Mouse (Mus musculus) heart, postnatal 0 days (tissue): ENCODE data around the gene Vmn1r221. TPM values are rescaled to one million over a fixed set of nuclear protein-coding genes. Genes with fewer than 3 reads are reported as not detected.
"Not testable (repeated sequence)": the region's sequence is repeated elsewhere in the genome, so short reads cannot be mapped to it uniquely, and the experiment has no call there.

Experiments
- ATAC-seq: fragments of 200-750 bp; cut with Nextera tagmentation; 2 replicates; pipeline ENCODE4 v1.8.0; 2017; ENCODE audit warnings: low read depth, moderate number of reproducible peaks, moderate library complexity; ENCODE audit not compliant: insufficient read depth
- DNase-seq: peaks from one replicate; pipeline ENCODE4 v3.0.0-alpha.2; 2016; ENCODE audit warnings: low spot score
- H3K27ac ChIP-seq: fragments of 300-500 bp; sonication (generic); 2 replicates; pipeline ENCODE4 v1.5.1; 2014; ENCODE audit warnings: low read depth, mild to moderate bottlenecking
- H3K27me3 ChIP-seq: fragments of 300-500 bp; sonication (generic); 2 replicates; pipeline ENCODE4 v1.6.1; 2014; ENCODE audit warnings: low read length, mixed read lengths; ENCODE audit not compliant: control insufficient read depth, insufficient read depth
- H3K36me3 ChIP-seq: fragments of 300-500 bp; sonication (generic); replicated peaks from 2 replicates; pipeline ENCODE4 v1.6.1; 2014; ENCODE audit warnings: low read length, mixed read lengths; ENCODE audit not compliant: control insufficient read depth, insufficient read depth
- H3K4me1 ChIP-seq: fragments of 300-500 bp; sonication (generic); 2 replicates; pipeline ENCODE4 v1.6.1; 2014; ENCODE audit warnings: antibody characterized with exemption; ENCODE audit not compliant: control insufficient read depth, insufficient read depth
- H3K4me2 ChIP-seq: fragments of 300-500 bp; sonication (generic); 2 replicates; pipeline ENCODE4 v1.6.1; 2014; ENCODE audit warnings: low read depth, mild to moderate bottlenecking, low read length, moderate library complexity
- H3K4me3 ChIP-seq: fragments of 300-500 bp; sonication (generic); 2 replicates; pipeline ENCODE4 v1.5.1; 2014; ENCODE audit warnings: low read depth, low read length
- H3K9ac ChIP-seq: fragments of 300-500 bp; sonication (generic); replicated peaks from 2 replicates; pipeline ENCODE4 v1.6.1; 2014; ENCODE audit warnings: low read depth, low read length, mixed read lengths
- H3K9me3 ChIP-seq: fragments of 300-500 bp; sonication (generic); replicated peaks from 2 replicates; pipeline ENCODE4 v1.6.1; 2016; ENCODE audit warnings: low read length; ENCODE audit not compliant: control insufficient read depth
- CTCF ChIP-seq: IDR thresholded peaks from 2 replicates; pipeline ENCODE4 v1.5.1; 2016; ENCODE audit warnings: antibody characterized with exemption, control low read depth, low read depth
- EP300 ChIP-seq: IDR thresholded peaks from 2 replicates; pipeline ENCODE4 v1.6.1; 2016; ENCODE audit warnings: antibody characterized with exemption, low read depth
- WGBS: fragments of 180-500 bp; shearing (Covaris S2); extraction: QIAGEN DNeasy Blood & Tissue Kit; methylation state at CpG from one replicate; pipeline ENCODE4 v1.1.7; 2014; 5-methylcytosine and 5-hydroxymethylcytosine counted together
- polyA plus RNA-seq: library from polyadenylated mRNA; unstranded; fragments of >200 nt; fragmentation: Nextera tagmentation; extraction: Ambion mirVana; gene quantifications from 2 replicates; pipeline ENCODE4 v1.2.1, GENCODE M21; 2015
- total RNA-seq: library from RNA; depleted of rRNA; stranded (reverse); fragments of >200 nt; gene quantifications from 2 replicates; pipeline ENCODE4 v1.2.3, GENCODE M21; 2014; ENCODE audit warnings: low replicate concordance; rRNA removed

Vmn1r221 gene
- total RNA-seq: not detected in 2 replicates
- polyA plus RNA-seq: not detected in 2 replicates

DNA sequence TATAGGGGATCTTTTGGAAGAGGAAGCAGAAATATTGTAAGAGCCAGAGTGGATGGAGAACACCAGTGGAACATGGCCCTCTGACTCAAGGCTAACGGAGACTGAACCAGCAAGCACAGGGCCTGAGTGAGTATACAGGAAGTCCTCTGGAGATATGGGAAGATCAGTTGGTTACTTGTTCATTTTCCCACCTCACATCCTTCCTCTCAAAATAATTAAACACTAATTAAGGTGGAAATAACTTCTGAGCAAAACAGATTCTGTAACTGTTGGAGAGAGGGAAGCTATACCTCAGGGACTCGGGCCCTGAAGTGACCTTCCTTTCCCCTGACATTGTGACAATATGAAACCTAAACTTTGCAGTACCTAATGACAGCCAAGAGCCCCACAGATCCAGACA is at the start of gene Vmn1r221:
Gene Vmn1r221, plus strand, starts transcription at position 301 of the 400 bp plus-strand sequence.
- H3K27ac ChIP-seq, H3K4me3 ChIP-seq, H3K27me3 ChIP-seq, H3K4me2 ChIP-seq, ATAC-seq, H3K36me3 ChIP-seq, H3K4me1 ChIP-seq, H3K9ac ChIP-seq, H3K9me3 ChIP-seq, DNase-seq: not testable (repeated sequence)
- WGBS: 68% methylated on average over 2 of the region's 2 CpGs

DNA sequence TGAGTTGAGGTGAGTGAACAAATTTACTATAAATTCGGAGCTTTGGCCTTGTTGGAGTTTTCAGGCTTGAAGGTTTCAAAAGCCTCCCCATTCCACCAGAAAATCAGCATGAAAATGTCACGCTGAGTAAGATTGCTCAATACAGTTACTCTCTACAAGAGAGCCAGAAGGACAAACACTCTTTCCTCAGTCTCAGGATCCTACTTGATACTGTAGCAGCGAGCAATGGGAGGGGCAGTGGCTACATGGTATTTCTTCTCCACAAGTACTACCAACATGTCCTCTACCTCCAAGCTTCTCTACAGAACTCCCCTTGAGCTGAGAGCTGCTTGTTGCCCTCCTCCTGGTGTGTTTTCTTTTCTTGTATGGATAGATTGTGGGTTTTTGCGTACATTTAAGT is 47.5 kb upstream of the Vmn1r221 start:
- not testable (repeated sequence) for ATAC-seq, H3K9ac ChIP-seq, H3K4me3 ChIP-seq, H3K36me3 ChIP-seq, H3K4me1 ChIP-seq, H3K27me3 ChIP-seq, H3K4me2 ChIP-seq, H3K9me3 ChIP-seq, DNase-seq, H3K27ac ChIP-seq
- WGBS: 80% methylated on average over 4 of the region's 4 CpGs

DNA sequence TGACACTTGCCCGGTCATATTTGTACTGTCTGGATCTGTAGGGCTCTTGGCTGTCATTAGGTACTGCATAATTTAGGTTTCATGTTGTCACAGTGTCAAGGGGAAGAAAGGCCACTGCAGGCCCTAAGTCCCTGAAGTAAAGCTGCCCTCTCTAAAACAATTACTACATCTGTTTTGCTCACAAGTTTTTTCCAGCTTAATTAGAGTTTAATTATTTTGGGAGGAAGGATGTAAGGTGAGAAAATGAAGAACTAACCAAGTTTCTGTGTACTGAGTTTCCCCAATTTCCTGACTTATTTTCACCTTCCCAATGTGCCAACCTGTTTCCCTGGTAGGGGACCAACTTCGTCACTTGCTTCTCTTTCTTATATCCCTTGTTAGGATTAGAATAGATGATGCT is 26.1 kb upstream of the Vmn1r221 start, which contains the start of gene Vmn1r220:
Gene Vmn1r220, minus strand, starts transcription at position 101 of the 400 bp plus-strand sequence.
- Histone ChIP-seq H3K9ac (no peak within 1 kb of the TSS), H3K27me3 (no peaks in the 10 kb centered on the region), H3K36me3 (no peaks in the 10 kb centered on the region), H3K4me2 (no peak within 1 kb of the TSS), H3K4me1 (no peaks in the 10 kb centered on the region), H3K4me3 (no peak within 1 kb of the TSS), H3K27ac (no peak within 1 kb of the TSS), H3K9me3 (no peaks in the 10 kb centered on the region)
- DNase-seq (no peak), ATAC-seq (no peak)
- WGBS: 78% methylated on average over 2 of the region's 2 CpGs
- no peak for TF ChIP-seq CTCF
- TF ChIP-seq EP300: no peak

DNA sequence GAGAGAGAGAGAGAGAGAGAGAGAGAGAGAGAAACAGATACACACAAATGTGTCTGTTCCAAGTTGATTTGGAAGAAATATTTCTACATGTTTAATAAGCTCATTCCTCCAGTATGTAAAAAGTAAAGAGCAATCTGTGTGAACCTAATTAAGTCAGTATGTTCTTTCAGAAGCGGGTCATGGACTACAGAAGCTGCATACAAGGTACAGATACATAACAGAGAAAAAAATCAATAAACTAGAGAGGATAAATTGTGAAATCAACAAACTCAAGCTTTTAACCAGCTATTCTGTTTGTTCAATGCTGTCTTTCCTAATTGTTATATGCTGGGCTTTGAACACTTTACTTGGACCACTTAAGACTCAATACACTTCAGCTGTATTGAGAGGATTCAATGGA is 10.0 kb upstream of the Vmn1r221 start:
- not testable (repeated sequence) for H3K36me3 ChIP-seq, H3K27me3 ChIP-seq, H3K27ac ChIP-seq, H3K4me1 ChIP-seq, H3K9me3 ChIP-seq, ATAC-seq, H3K9ac ChIP-seq, DNase-seq, H3K4me3 ChIP-seq, H3K4me2 ChIP-seq
- 52% methylated on average over 1 of the region's 1 CpGs for WGBS

DNA sequence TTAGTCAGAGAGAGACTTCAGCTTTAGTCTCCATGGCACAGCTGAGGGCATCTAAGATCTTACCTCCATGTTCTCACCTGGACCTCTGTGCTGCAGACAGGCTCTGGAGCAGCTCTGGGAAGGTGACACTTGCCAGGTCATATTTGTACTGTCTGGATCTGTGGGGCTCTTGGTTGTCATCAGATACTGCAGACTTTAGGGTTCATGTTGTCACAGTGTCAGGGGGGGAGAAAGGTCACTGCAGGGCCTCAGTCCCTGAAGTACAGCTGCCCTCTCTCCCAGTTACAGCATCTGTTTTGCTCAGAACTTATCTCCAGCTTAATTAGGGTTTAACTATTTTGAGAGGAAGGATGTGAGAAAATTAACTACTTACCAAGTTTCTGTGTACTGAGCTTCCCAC is 21.9 kb downstream of the Vmn1r221 start, which contains the start of gene Vmn1r222:
Gene Vmn1r222, minus strand, starts transcription at position 101 of the 400 bp plus-strand sequence.
- H3K36me3 ChIP-seq, H3K27me3 ChIP-seq, H3K4me2 ChIP-seq, H3K4me3 ChIP-seq, H3K9me3 ChIP-seq, H3K9ac ChIP-seq, H3K4me1 ChIP-seq, H3K27ac ChIP-seq, DNase-seq, ATAC-seq: not testable (repeated sequence)

DNA sequence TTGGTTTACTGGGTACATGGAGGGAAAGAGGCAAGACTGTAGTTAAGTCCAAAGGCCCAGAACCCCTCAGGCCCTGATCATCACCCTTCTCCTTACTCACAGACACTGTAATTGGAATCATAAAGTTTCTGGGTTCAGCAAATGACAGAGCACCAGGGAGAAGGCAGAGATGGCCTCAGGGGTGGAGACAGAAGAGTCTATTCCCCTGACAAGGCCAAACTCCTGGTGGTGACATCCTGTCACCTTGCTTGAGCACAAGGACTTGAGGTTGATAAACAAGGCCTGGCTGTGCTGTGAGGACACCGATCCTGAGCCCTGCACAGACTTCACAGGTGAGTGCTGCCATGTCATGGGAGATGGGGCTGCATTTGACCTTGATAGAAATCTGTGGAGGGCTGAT is 32.9 kb downstream of the Vmn1r221 start, which contains the start of gene Vmn1r223:
Gene Vmn1r223, plus strand, starts transcription at position 301 of the 400 bp plus-strand sequence.
- H3K36me3 ChIP-seq, H3K9me3 ChIP-seq, ATAC-seq, H3K4me2 ChIP-seq, H3K27me3 ChIP-seq, DNase-seq, H3K27ac ChIP-seq, H3K9ac ChIP-seq, H3K4me3 ChIP-seq, H3K4me1 ChIP-seq: not testable (repeated sequence)
- WGBS: 58% methylated on average over 1 of the region's 1 CpGs
